Mouse (Mus musculus) natural killer cell, adult 2 months (primary cell): Measurements from ENCODE around the gene Zfp212.
A peak's percentile ranks its signal among the peaks of the same experiment; 100 is the strongest.

Experiments used
- DNase-seq, 2 experiments: peaks; one replicate each; pipeline ENCODE4 v3.0.0; 2022; ENCODE audit warnings: low spot score in 2 of 2

The Zfp212 gene

GRCm38 (mm10) chr6:47920447-47921340 lies at the start of gene Zfp212:
TSS of gene Zfp212 (plus strand) at chr6:47920476.
- DNase-seq = peak; percentile 76 to 81

GRCm38 (mm10) chr6:47872266-47872665 lies 48.0 kb upstream of the Zfp212 start:
- no peak for DNase-seq

- DNase-seq = no peak
Observed at GRCm38 (mm10) chr6:47877058-47877457, 43.2 kb upstream of the Zfp212 start, which contains the start of gene Zfp282. TSS of gene Zfp282 (plus strand) at chr6:47877204.

GRCm38 (mm10) chr6:47877461-47878132 lies 42.7 kb upstream of the Zfp212 start:
- peak; percentile 68 to 79 for DNase-seq

- no peak for DNase-seq
Observed at GRCm38 (mm10) chr6:47878133-47878514, 42.2 kb upstream of the Zfp212 start.

- DNase-seq = no peak
Observed at GRCm38 (mm10) chr6:47878593-47878992, 41.7 kb upstream of the Zfp212 start.

- no peak for DNase-seq
Observed at GRCm38 (mm10) chr6:47879049-47879716, 41.1 kb upstream of the Zfp212 start.

- DNase-seq = no peak
Observed at GRCm38 (mm10) chr6:47880166-47880565, 40.1 kb upstream of the Zfp212 start.

GRCm38 (mm10) chr6:47888812-47889383 lies 31.4 kb upstream of the Zfp212 start:
- DNase-seq = no peak

GRCm38 (mm10) chr6:47899416-47899815 lies 20.9 kb upstream of the Zfp212 start:
- DNase-seq = no peak

- DNase-seq = no peak
Observed at GRCm38 (mm10) chr6:47903587-47903986, 16.7 kb upstream of the Zfp212 start.

GRCm38 (mm10) chr6:47904361-47904760 lies 15.9 kb upstream of the Zfp212 start:
- no peak for DNase-seq

- no peak for DNase-seq
Observed at GRCm38 (mm10) chr6:47904917-47905695, 15.2 kb upstream of the Zfp212 start.

- no peak for DNase-seq
Observed at GRCm38 (mm10) chr6:47906326-47906725, 13.9 kb upstream of the Zfp212 start.

GRCm38 (mm10) chr6:47909007-47909406 lies 11.3 kb upstream of the Zfp212 start:
- no peak for DNase-seq

- DNase-seq = no peak
Observed at GRCm38 (mm10) chr6:47911650-47912049, 8.6 kb upstream of the Zfp212 start.

- DNase-seq = no peak
Observed at GRCm38 (mm10) chr6:47912991-47913390, 7.3 kb upstream of the Zfp212 start.

GRCm38 (mm10) chr6:47917051-47917450 lies 3.2 kb upstream of the Zfp212 start:
- DNase-seq = no peak

GRCm38 (mm10) chr6:47918768-47919274 lies 1.5 kb upstream of the Zfp212 start:
- no peak for DNase-seq

- no peak for DNase-seq
Observed at GRCm38 (mm10) chr6:47919646-47920446, 430 bp upstream of the Zfp212 start.
